Mouse (Mus musculus) lung, adult 2 months (tissue): ENCODE measurements around the gene Emp1. TPM values are rescaled to one million over a fixed set of nuclear protein-coding genes. Genes with fewer than 3 reads are reported as not detected.

Experiments
- DNase-seq: peaks from one replicate; pipeline ENCODE4 v3.0.0; 2022
- H3K4me1 ChIP-seq: fragments of 200-500 bp; 2 replicates; pipeline ENCODE4 v1.6.1; 2011; ENCODE audit warnings: low read length; ENCODE audit not compliant: control insufficient read depth, insufficient read depth
- H3K4me3 ChIP-seq: fragments of 200-500 bp; replicated peaks from 2 replicates; pipeline ENCODE3; 2011; ENCODE audit warnings: low read depth, mild to moderate bottlenecking, control low read depth, low read length; ENCODE audit errors: extremely low read depth
- CTCF ChIP-seq: fragments of 200-500 bp; IDR thresholded peaks from 2 replicates; pipeline ENCODE4 v1.5.1; 2011; ENCODE audit warnings: mild to moderate bottlenecking, low read length, control low read depth; ENCODE audit not compliant: insufficient read depth
- POLR2A ChIP-seq: fragments of 200-500 bp; IDR thresholded peaks from 2 replicates; pipeline ENCODE4 v1.6.1; 2011; ENCODE audit warnings: low read depth, mild to moderate bottlenecking, control low read depth, low read length, borderline replicate concordance; ENCODE audit errors: extremely low read depth
- WGBS: fragments of 180-500 bp; shearing (Covaris S2); methylation state at CpG from one replicate; pipeline ENCODE4 v1.1.7; 2018; 5-methylcytosine and 5-hydroxymethylcytosine counted together
- polyA plus RNA-seq: library from polyadenylated mRNA; depleted of rRNA; stranded (reverse); fragments of >200 nt; gene quantifications from 2 replicates; pipeline ENCODE4 v1.2.3, GENCODE M21; 2012

The Emp1 gene
- polyA plus RNA-seq, 1 experiment, result 215 TPM

DNA sequence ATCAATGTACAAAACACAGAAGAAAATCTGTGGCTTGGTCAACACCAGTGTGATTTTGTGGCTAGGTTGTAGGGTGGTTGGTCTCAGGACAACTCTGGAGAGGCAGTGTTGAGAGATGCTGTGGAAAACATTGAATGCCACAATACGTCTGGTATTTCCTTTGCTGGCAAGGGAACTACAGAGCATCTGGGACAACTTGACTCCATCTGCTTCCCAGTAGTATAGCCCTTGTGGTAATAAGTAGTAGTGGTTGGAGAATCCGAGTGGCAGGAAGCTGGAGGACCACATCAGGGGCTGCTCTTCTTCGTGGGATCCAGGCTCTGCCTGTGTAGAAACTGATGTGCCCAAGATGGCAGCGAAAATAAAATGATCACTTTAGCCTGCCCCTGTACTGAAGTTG lies 30.4 kb upstream of the Emp1 start:
- no peak for TF ChIP-seq POLR2A
- no peak for TF ChIP-seq CTCF
- DNase-seq, result no peak
- no peak overlapping the region for H3K4me3 ChIP-seq
- H3K4me1 ChIP-seq, result no peaks in the 10 kb centered on the region
- 75% methylated on average over 4 of the region's 4 CpGs for WGBS

- H3K4me1 ChIP-seq, result no peaks in the 10 kb centered on the region
- no peak for DNase-seq
- no peak overlapping the region for H3K4me3 ChIP-seq
- 47% methylated on average over 10 of the region's 10 CpGs for WGBS
- TF ChIP-seq POLR2A (no peak), CTCF (no peak)
Observed at GRCm38 (mm10) chr6:135332737-135333281, 29.5 kb upstream of the Emp1 start.

DNA sequence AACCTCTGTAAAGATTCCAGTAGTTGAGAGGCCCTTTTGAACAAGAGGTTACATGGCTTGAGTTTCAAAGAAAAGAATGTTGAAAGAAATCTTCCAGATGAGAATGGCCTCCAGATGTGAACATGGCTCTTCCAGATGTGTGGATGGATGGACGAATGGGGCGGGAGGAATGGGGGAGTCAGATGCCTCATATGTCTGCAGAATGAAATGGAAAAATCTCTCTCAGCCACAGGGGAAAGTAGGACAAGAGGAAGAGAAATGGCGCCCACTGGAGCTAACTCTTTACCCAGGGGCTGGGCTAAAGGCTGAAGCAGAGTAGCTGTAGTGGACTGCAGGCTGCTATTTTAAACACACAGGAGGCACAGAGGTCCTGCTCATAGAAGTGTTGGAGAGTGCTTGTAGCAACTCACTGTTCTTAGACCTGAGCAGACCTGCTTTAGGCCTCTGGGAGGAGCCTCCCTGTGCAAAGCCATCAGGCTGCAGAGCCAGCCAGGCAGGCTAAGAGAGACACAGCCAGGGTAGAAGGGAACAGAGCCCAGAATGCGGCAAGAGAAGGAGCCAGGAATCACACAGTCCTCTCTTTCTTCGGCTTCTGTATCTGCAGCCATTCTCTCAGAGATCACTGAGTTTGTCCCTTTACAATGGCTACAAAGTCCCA lies 28.2 kb upstream of the Emp1 start:
- WGBS, result 61% methylated on average over 5 of the region's 5 CpGs
- no peak for DNase-seq

GRCm38 (mm10) chr6:135336376-135336775 lies 26.0 kb upstream of the Emp1 start:
- peaks cover 9% of the 10 kb centered on the region; the same call in 1 of the 2 replicates for H3K4me1 ChIP-seq
- no peak for DNase-seq
- TF ChIP-seq POLR2A, result no peak
- no peak for TF ChIP-seq CTCF
- 73% methylated on average over 8 of the region's 8 CpGs for WGBS
- H3K4me3 ChIP-seq, result no peak overlapping the region

More for the DNA sequence above, 28.2 kb upstream of the Emp1 start:
- Histone ChIP-seq H3K4me3 (no peak overlapping the region), H3K4me1 (no peaks in the 10 kb centered on the region)
- no peak for TF ChIP-seq CTCF
- no peak for TF ChIP-seq POLR2A

DNA sequence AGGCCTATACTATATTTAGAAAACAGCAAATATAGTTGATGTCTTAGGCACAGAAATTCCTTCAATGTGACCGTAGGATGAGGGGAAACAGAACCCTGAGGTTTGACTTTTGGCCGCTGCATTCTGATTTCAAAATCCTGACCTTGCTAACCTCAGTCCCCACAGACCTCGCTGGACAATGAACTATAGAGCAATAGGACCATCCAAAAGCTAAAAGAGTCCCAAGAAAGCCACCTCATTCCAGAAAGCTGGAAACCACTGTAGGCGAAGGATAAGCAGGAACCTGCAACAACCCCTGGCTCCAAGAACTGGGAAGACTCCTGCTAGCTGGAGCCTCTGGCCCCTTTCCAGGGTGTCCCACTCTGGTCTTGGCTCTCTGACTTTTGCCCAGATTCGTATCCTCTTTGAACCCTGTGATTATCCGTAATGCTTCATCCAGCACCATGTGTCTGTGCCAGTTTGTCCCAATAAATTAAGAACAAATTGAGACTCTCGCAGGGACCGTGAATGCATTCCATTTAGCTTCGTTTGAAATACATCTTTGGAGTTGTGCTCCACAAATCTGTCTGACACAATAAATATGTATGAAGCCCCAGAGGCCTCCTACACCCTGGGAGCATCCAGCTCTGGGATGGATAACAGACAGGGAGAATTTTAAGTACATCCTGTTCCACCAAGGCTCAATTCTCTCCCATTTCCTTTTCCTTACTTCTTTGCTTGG lies 21.8 kb upstream of the Emp1 start:
- H3K4me1 ChIP-seq, result peaks cover 10% of the 10 kb centered on the region; the same call in 1 of the 2 replicates
- DNase-seq, result no peak
- WGBS, result 50% methylated on average over 9 of the region's 9 CpGs
- H3K4me3 ChIP-seq, result no peak overlapping the region
- TF ChIP-seq POLR2A, result no peak

DNA sequence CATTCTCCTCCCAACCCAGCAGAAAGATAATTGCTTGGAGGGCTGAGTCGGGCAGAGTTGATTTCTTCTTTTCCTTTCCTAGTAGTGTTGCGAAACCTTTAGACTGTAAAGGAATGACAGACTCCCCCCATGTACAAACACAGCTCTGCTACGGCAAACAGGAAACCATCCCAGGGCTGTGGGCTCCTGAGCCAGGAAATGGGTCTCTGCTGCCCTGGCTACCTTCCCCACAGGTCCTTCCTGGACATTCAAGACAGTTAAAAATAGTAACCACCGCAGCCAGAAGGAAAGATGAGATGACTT lies 21.3 kb upstream of the Emp1 start:
- 17% methylated on average over 4 of the region's 4 CpGs for WGBS
- Histone ChIP-seq H3K4me3 (no peak overlapping the region), H3K4me1 (peaks cover 10% of the 10 kb centered on the region; the same call in 1 of the 2 replicates)
- DNase-seq, result no peak
- no peak for TF ChIP-seq CTCF
- TF ChIP-seq POLR2A, result no peak

DNA sequence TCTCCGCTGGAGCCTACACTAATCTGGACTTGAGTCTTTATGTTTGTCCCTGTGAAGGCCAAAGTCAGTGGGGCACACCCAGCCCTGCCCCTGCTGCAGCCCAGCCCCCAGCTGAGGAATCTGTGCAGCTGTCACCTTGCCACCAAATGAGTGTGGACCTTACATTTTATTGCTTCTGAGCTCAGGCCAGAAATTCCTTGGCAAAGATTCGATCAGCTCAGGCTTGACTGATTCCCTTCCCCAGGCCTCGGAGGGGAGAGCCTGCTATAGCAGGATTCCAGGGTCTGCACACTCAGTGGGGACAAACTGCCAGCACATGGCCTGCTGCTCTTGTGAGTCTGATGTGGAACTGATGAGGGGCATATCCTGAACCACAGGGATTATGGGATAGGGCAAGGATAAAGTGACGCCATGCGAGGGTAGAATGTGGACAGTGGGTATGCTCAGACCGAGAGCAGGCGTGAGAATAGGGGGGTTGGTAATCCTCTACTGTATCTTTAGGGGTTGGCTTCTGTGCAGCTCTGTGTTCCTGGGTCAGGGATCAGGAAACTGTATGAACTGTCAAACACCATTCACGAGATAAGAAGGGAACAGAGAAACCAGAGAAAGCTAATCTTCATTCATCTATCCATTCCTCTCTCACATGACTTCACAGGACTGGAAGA lies 10.6 kb upstream of the Emp1 start:
- no peak overlapping the region for H3K4me3 ChIP-seq
- no peak for DNase-seq
- 60% methylated on average over 8 of the region's 8 CpGs for WGBS
- H3K4me1 ChIP-seq, result peaks cover 4% of the 10 kb centered on the region
- TF ChIP-seq CTCF, result no peak
- no peak for TF ChIP-seq POLR2A

GRCm38 (mm10) chr6:135352537-135352936 lies 9.8 kb upstream of the Emp1 start:
- WGBS, result 57% methylated on average over 4 of the region's 4 CpGs
- peaks cover 4% of the 10 kb centered on the region for H3K4me1 ChIP-seq
- H3K4me3 ChIP-seq, result no peak overlapping the region
- no peak for DNase-seq
- TF ChIP-seq CTCF (no peak), POLR2A (no peak)

- 94% methylated on average over 4 of the region's 4 CpGs for WGBS
- TF ChIP-seq POLR2A, result no peak
- peaks cover 4% of the 10 kb centered on the region for H3K4me1 ChIP-seq
- no peak for DNase-seq
- H3K4me3 ChIP-seq, result no peak overlapping the region
Observed at GRCm38 (mm10) chr6:135354953-135355352, 7.4 kb upstream of the Emp1 start.
